Mouse (Mus musculus): ENCODE data around the gene Pax6. TPM values are rescaled to one million over a fixed set of nuclear protein-coding genes. Genes with fewer than 3 reads are reported as not detected.

Gene Pax6
- polyA plus RNA-seq (2016; fragmentation: Nextera tagmentation; extraction: Ambion mirVana): 13.7 and 20.8 TPM in 2 replicates

GRCm38 (mm10) chr2:105668271-105669270 lies at the start of gene Pax6:
TSS of gene Pax6 (plus strand) at chr2:105668900.
- Histone ChIP-seq H3K9ac (no peak within 1 kb of the TSS), H3K4me3 (peak within 1 kb of the TSS; percentile 19), H3K27ac (no peak within 1 kb of the TSS), H3K4me2 (replicated peaks) (peak within 1 kb of the TSS; percentile 26), H3K9me3 (no peaks in the 10 kb centered on the region), H3K27me3 (peaks cover 93% of the 10 kb centered on the region), H3K36me3 (no peaks in the 10 kb centered on the region), H3K4me1 (0 out of 2 replicates have a peak, but pooled peaks cover 3% of the 10 kb centered on the region)
- under 1% methylated on average over 44 of the region's 44 CpGs for WGBS
- 0 out of 2 replicates have a peak, but pooled peaks have one; percentile 13 for ATAC-seq (ENCODE audit: insufficient number of reproducible peaks, insufficient read depth, low FRiP score, low TSS enrichment)

GRCm38 (mm10) chr2:105648933-105649332 lies 19.8 kb upstream of the Pax6 start:
- Histone ChIP-seq H3K9me3 (no peaks in the 10 kb centered on the region), H3K4me1 (no peaks in the 10 kb centered on the region), H3K9ac (no peak overlapping the region), H3K4me3 (no peak overlapping the region), H3K4me2 (replicated peaks) (no peak overlapping the region), H3K27me3 (peaks cover 5% of the 10 kb centered on the region; the same call in 1 of the 2 replicates), H3K36me3 (no peaks in the 10 kb centered on the region), H3K27ac (no peak overlapping the region)
- WGBS: 82% methylated on average over 2 of the region's 2 CpGs
- ATAC-seq (ENCODE audit: insufficient number of reproducible peaks, insufficient read depth, low FRiP score, low TSS enrichment): no peak

GRCm38 (mm10) chr2:105656456-105656855 lies 12.2 kb upstream of the Pax6 start:
- Histone ChIP-seq H3K27me3 (peaks cover 52% of the 10 kb centered on the region), H3K4me2 (replicated peaks) (no peak overlapping the region), H3K9ac (no peak overlapping the region), H3K27ac (no peak overlapping the region), H3K4me3 (no peak overlapping the region), H3K9me3 (no peaks in the 10 kb centered on the region), H3K36me3 (no peaks in the 10 kb centered on the region), H3K4me1 (peaks cover 6% of the 10 kb centered on the region)
- 82% methylated on average over 8 of the region's 8 CpGs for WGBS
- ATAC-seq (ENCODE audit: insufficient number of reproducible peaks, insufficient read depth, low FRiP score, low TSS enrichment): no peak

GRCm38 (mm10) chr2:105659350-105659749 lies 9.3 kb upstream of the Pax6 start:
- Histone ChIP-seq H3K27me3 (peaks cover 74% of the 10 kb centered on the region), H3K4me2 (replicated peaks) (peak overlapping the region; percentile 27), H3K4me3 (peak overlapping the region; percentile 15; the same call in 1 of the 2 replicates), H3K36me3 (no peaks in the 10 kb centered on the region), H3K4me1 (peaks cover 6% of the 10 kb centered on the region), H3K9ac (no peak overlapping the region), H3K27ac (no peak overlapping the region), H3K9me3 (no peaks in the 10 kb centered on the region)
- WGBS: 9% methylated on average over 9 of the region's 9 CpGs
- no peak for ATAC-seq (ENCODE audit: insufficient number of reproducible peaks, insufficient read depth, low FRiP score, low TSS enrichment)

GRCm38 (mm10) chr2:105659926-105660873 lies 8.5 kb upstream of the Pax6 start:
- under 1% methylated on average over 41 of the region's 41 CpGs for WGBS
- Histone ChIP-seq H3K4me2 (replicated peaks) (peak overlapping the region; percentile 27), H3K4me1 (peaks cover 6% of the 10 kb centered on the region), H3K36me3 (no peaks in the 10 kb centered on the region), H3K9ac (no peak overlapping the region), H3K9me3 (no peaks in the 10 kb centered on the region), H3K4me3 (peak overlapping the region; percentile 15), H3K27me3 (peaks cover 82% of the 10 kb centered on the region), H3K27ac (no peak overlapping the region)
- ATAC-seq (ENCODE audit: insufficient number of reproducible peaks, insufficient read depth, low FRiP score, low TSS enrichment): peak; percentile 70

GRCm38 (mm10) chr2:105660874-105661622 lies 7.7 kb upstream of the Pax6 start:
- no peak overlapping the region for H3K27ac ChIP-seq
- H3K9ac ChIP-seq: no peak overlapping the region
- no peak overlapping the region; the same call in 1 of the 2 replicates for H3K4me2 ChIP-seq (replicated peaks)
- H3K27me3 ChIP-seq: peaks cover 84% of the 10 kb centered on the region
- H3K4me3 ChIP-seq: peak overlapping the region; percentile 4; the same call in 1 of the 2 replicates
- ATAC-seq (ENCODE audit: insufficient number of reproducible peaks, insufficient read depth, low FRiP score, low TSS enrichment): no peak
- H3K9me3 ChIP-seq: no peaks in the 10 kb centered on the region
- H3K36me3 ChIP-seq: no peaks in the 10 kb centered on the region
- H3K4me1 ChIP-seq: peaks cover 6% of the 10 kb centered on the region
- 2% methylated on average over 26 of the region's 26 CpGs for WGBS

- no peak overlapping the region for H3K27ac ChIP-seq
- H3K27me3 ChIP-seq: peaks cover 86% of the 10 kb centered on the region
- no peaks in the 10 kb centered on the region for H3K36me3 ChIP-seq
- no peak overlapping the region for H3K4me3 ChIP-seq
- WGBS: 2% methylated on average over 18 of the region's 18 CpGs
- no peak overlapping the region for H3K9ac ChIP-seq
- no peaks in the 10 kb centered on the region for H3K9me3 ChIP-seq
- H3K4me2 ChIP-seq (replicated peaks): no peak overlapping the region
- peaks cover 6% of the 10 kb centered on the region for H3K4me1 ChIP-seq
- ATAC-seq (ENCODE audit: insufficient number of reproducible peaks, insufficient read depth, low FRiP score, low TSS enrichment): no peak
These were observed 7.1 kb upstream of the Pax6 start for GRCm38 (mm10) chr2:105661623-105662066.

- Histone ChIP-seq H3K27me3 (peaks cover 86% of the 10 kb centered on the region), H3K4me2 (replicated peaks) (no peak overlapping the region), H3K4me1 (peaks cover 6% of the 10 kb centered on the region), H3K36me3 (no peaks in the 10 kb centered on the region), H3K9me3 (no peaks in the 10 kb centered on the region), H3K9ac (no peak overlapping the region), H3K4me3 (no peak overlapping the region), H3K27ac (no peak overlapping the region)
- WGBS: 3% methylated on average over 16 of the region's 16 CpGs
- ATAC-seq (ENCODE audit: insufficient number of reproducible peaks, insufficient read depth, low FRiP score, low TSS enrichment): no peak
These were observed 6.6 kb upstream of the Pax6 start for GRCm38 (mm10) chr2:105662121-105662520.

- no peak overlapping the region for H3K27ac ChIP-seq
- H3K4me1 ChIP-seq: peaks cover 6% of the 10 kb centered on the region
- no peak overlapping the region for H3K9ac ChIP-seq
- H3K4me3 ChIP-seq: no peak overlapping the region
- peaks cover 87% of the 10 kb centered on the region for H3K27me3 ChIP-seq
- WGBS: 2% methylated on average over 7 of the region's 7 CpGs
- no peak overlapping the region for H3K4me2 ChIP-seq (replicated peaks)
- H3K9me3 ChIP-seq: no peaks in the 10 kb centered on the region
- no peaks in the 10 kb centered on the region for H3K36me3 ChIP-seq
- ATAC-seq (ENCODE audit: insufficient number of reproducible peaks, insufficient read depth, low FRiP score, low TSS enrichment): no peak
These were observed 6.1 kb upstream of the Pax6 start for GRCm38 (mm10) chr2:105662606-105663005.

GRCm38 (mm10) chr2:105663101-105663511 lies 5.6 kb upstream of the Pax6 start:
- no peak overlapping the region for H3K4me3 ChIP-seq
- H3K27ac ChIP-seq: no peak overlapping the region
- no peak overlapping the region for H3K4me2 ChIP-seq (replicated peaks)
- no peaks in the 10 kb centered on the region for H3K36me3 ChIP-seq
- H3K9me3 ChIP-seq: no peaks in the 10 kb centered on the region
- WGBS: 6% methylated on average over 10 of the region's 10 CpGs
- no peak for ATAC-seq (ENCODE audit: insufficient number of reproducible peaks, insufficient read depth, low FRiP score, low TSS enrichment)
- H3K27me3 ChIP-seq: peaks cover 89% of the 10 kb centered on the region
- H3K9ac ChIP-seq: no peak overlapping the region
- peaks cover 6% of the 10 kb centered on the region for H3K4me1 ChIP-seq

- ATAC-seq (ENCODE audit: insufficient number of reproducible peaks, insufficient read depth, low FRiP score, low TSS enrichment): no peak
- Histone ChIP-seq H3K9me3 (no peaks in the 10 kb centered on the region), H3K4me2 (replicated peaks) (no peak overlapping the region), H3K27me3 (peaks cover 89% of the 10 kb centered on the region), H3K9ac (no peak overlapping the region), H3K36me3 (no peaks in the 10 kb centered on the region), H3K4me3 (no peak overlapping the region), H3K4me1 (peaks cover 5% of the 10 kb centered on the region), H3K27ac (no peak overlapping the region)
- WGBS: 6% methylated on average over 5 of the region's 5 CpGs
These were observed 3.7 kb upstream of the Pax6 start for GRCm38 (mm10) chr2:105664996-105665395.
